ENCODE assay signal across 27 mouse cellular contexts in genomic region chr16:14328156-14328555, GRCm38 (mm10). TPM values are rescaled to one million over a fixed set of nuclear protein-coding genes. Genes with fewer than 3 reads are reported as not detected.
DNase-seq lines count a peak whose midpoint lies in the region; ATAC-seq lines count a peak whose summit lies in the region.
"Had no signal": no experiment of that assay in that cellular context is flagged by ENCODE, and none has a peak within 500 bp of the region (broad histone marks: within the 10 kb centered on the region; RNA-seq: fewer than 3 reads in every experiment).

No protein-coding gene starts in this region.

- no peaks in the 10 kb centered on the region for H3K36me3 ChIP-seq in midbrain, embryonic 11.5 days (ENCODE audit: control insufficient read depth, insufficient read depth, low read length)
- H3K36me3 ChIP-seq: embryonic facial prominence, embryonic 12.5 days; embryonic facial prominence, embryonic 15.5 days; heart, embryonic 12.5 days; heart, embryonic 15.5 days had no signal

- H3K4me3 ChIP-seq in midbrain, embryonic 11.5 days (ENCODE audit: low read depth, low read length): no peak overlapping the region
- H3K4me3 ChIP-seq: embryonic facial prominence, embryonic 12.5 days; embryonic facial prominence, embryonic 15.5 days; gastrocnemius, adult 2 months; heart, embryonic 12.5 days; heart, embryonic 15.5 days had no signal

- DNase-seq in adrenal gland, postnatal 14 days: peak; percentile 29
- DNase-seq in adrenal gland, postnatal 4 days (ENCODE audit: low spot score in 2 of 2): no peak
- DNase-seq in ovary, adult 18-20 months (ENCODE audit: low spot score): peak; percentile 40
- no peak for DNase-seq in ovary, postnatal 14 days (ENCODE audit: low spot score)
- DNase-seq in brain, adult 2 months (ENCODE audit: low read depth, low spot score): peak; percentile 33
- no peak for DNase-seq in midbrain, embryonic 11.5 days (ENCODE audit: low spot score, missing footprints)
- DNase-seq: adrenal gland, postnatal 25 days; cerebellum, adult 11 months; cerebellum, adult 2 months; cerebellum, adult 9-11 months; cerebellum, postnatal 25 days; forebrain, postnatal 0 days; gastrocnemius, adult 2 months; gastrocnemius, postnatal 14 days; heart, adult 18-20 months; heart, postnatal 10 days; heart, postnatal 4 days had no signal

- no peaks in the 10 kb centered on the region for H3K27me3 ChIP-seq in midbrain, embryonic 11.5 days (ENCODE audit: control insufficient read depth, insufficient read depth, low read length)
- H3K27me3 ChIP-seq: embryonic facial prominence, embryonic 12.5 days; embryonic facial prominence, embryonic 15.5 days; heart, embryonic 12.5 days; heart, embryonic 15.5 days; Patski had no signal

- H3K27ac ChIP-seq in midbrain, embryonic 11.5 days (ENCODE audit: low read depth, low read length): no peak overlapping the region
- H3K27ac ChIP-seq: embryonic facial prominence, embryonic 12.5 days; embryonic facial prominence, embryonic 15.5 days; gastrocnemius, adult 2 months; heart, embryonic 15.5 days; hindbrain, embryonic 14.5 days; hindbrain, postnatal 0 days had no signal

- 48% methylated on average over 1 of the region's 1 CpGs for WGBS in midbrain, embryonic 11.5 days

- no peaks in the 10 kb centered on the region for H3K4me1 ChIP-seq in midbrain, embryonic 11.5 days (ENCODE audit: control insufficient read depth, insufficient read depth, low read length)
- H3K4me1 ChIP-seq: embryonic facial prominence, embryonic 12.5 days; embryonic facial prominence, embryonic 15.5 days; heart, embryonic 12.5 days; heart, embryonic 15.5 days had no signal

- no peak overlapping the region for H3K4me2 ChIP-seq in midbrain, embryonic 11.5 days
- H3K4me2 ChIP-seq: embryonic facial prominence, embryonic 12.5 days; embryonic facial prominence, embryonic 15.5 days; heart, embryonic 12.5 days; heart, embryonic 15.5 days; hindbrain, embryonic 14.5 days had no signal

- H3K9me3 ChIP-seq in midbrain, embryonic 11.5 days (ENCODE audit: control insufficient read depth, low read length): no peaks in the 10 kb centered on the region
- H3K9me3 ChIP-seq: embryonic facial prominence, embryonic 12.5 days; embryonic facial prominence, embryonic 15.5 days; heart, embryonic 12.5 days; heart, embryonic 15.5 days had no signal

- no peak for ATAC-seq in midbrain, embryonic 11.5 days (ENCODE audit: low FRiP score)
- ATAC-seq: forebrain, embryonic 14.5 days; forebrain, postnatal 0 days; hindbrain, postnatal 0 days; inflammation-experienced regulatory T-cells, adult 6 months; intestine, embryonic 16.5 days; Patski had no signal

- H3K9ac ChIP-seq in midbrain, embryonic 11.5 days (ENCODE audit: low read length): no peak overlapping the region
- H3K9ac ChIP-seq: embryonic facial prominence, embryonic 12.5 days; embryonic facial prominence, embryonic 15.5 days; forebrain, postnatal 0 days; heart, embryonic 12.5 days; heart, embryonic 15.5 days; hindbrain, embryonic 14.5 days had no signal

RNA-seq across cellular contexts. Expression of gene Fopnl, which starts 11.0 kb away (rescaled TPM):
- 45.9 and 46.6 TPM in 2 replicates for total RNA-seq in adrenal gland, postnatal 14 days (2021)
- 10 to 100 TPM; 57.6 to 62.6 TPM for total RNA-seq in adrenal gland, postnatal 4 days (2021)
- 174 and 194 TPM in 2 replicates for polyA plus RNA-seq in midbrain, embryonic 11.5 days (2014; fragmentation: Nextera tagmentation; extraction: Ambion mirVana)

RNA-seq across cellular contexts. Expression of gene Abcc1, which starts 33.2 kb away (rescaled TPM):
- 20.6 and 24.1 TPM in 2 replicates for total RNA-seq in adrenal gland, postnatal 14 days (2021)
- 10 to 100 TPM; 24.4 to 28.4 TPM for total RNA-seq in adrenal gland, postnatal 4 days (2021)
- polyA plus RNA-seq in midbrain, embryonic 11.5 days (2014; fragmentation: Nextera tagmentation; extraction: Ambion mirVana): 4.5 and 5.4 TPM in 2 replicates

RNA-seq across cellular contexts. Expression of gene Myh11, which starts 37.0 kb away (rescaled TPM):
- 7.6 and 21.4 TPM in 2 replicates for total RNA-seq in adrenal gland, postnatal 14 days (2021)
- total RNA-seq in adrenal gland, postnatal 4 days (2021): 1 to 10 TPM; 8.3 TPM
- 0.18 and 0.26 TPM in 2 replicates for polyA plus RNA-seq in midbrain, embryonic 11.5 days (2014; fragmentation: Nextera tagmentation; extraction: Ambion mirVana)

Comparison
In these comparisons a context has a peak if more than half of its experiments do, and no peak if none do; other contexts are left out.
1. DNase-seq: peak in adrenal gland, postnatal 14 days (single experiment), ovary, adult 18-20 months (single experiment) and brain, adult 2 months (single experiment); none in adrenal gland, postnatal 4 days (0 of 2), ovary, postnatal 14 days (single experiment) and midbrain, embryonic 11.5 days (single experiment).